Mouse (Mus musculus) brown adipose tissue, adult 24 weeks (tissue): Measurements from ENCODE around the gene Trf. TPM values are rescaled to one million over a fixed set of nuclear protein-coding genes. Genes with fewer than 3 reads are reported as not detected.

Experiments used
- polyA plus RNA-seq: library from polyadenylated mRNA; stranded (reverse); fragments of >200 nt; gene quantifications from 2 replicates; pipeline ENCODE4 v1.2.4, GENCODE M21; 2012; ENCODE audit not compliant: missing spikeins, insufficient read depth, insufficient read length

The Trf gene
- polyA plus RNA-seq, 1 experiment = 244 TPM

Other genes starting within 250 kb of the Trf start
- gene Slco2a1, start 241.7 kb downstream of the Trf start, polyA plus RNA-seq = 1.0 and 1.2 TPM in 2 replicates
- gene Rab6b, start 118.7 kb downstream of the Trf start, polyA plus RNA-seq = 26.8 and 33.8 TPM in 2 replicates
- 14.3 and 18.3 TPM in 2 replicates for gene Srprb, start 28.3 kb downstream of the Trf start, polyA plus RNA-seq
- 0.79 TPM in 1 of 2 replicates, not detected in the other for gene Gm20425, start 137 bp downstream of the Trf start, polyA plus RNA-seq
- gene 1300017J02Rik, start 74.6 kb upstream of the Trf start, polyA plus RNA-seq = not detected in 2 replicates
- 6.1 and 11.1 TPM in 2 replicates for gene Topbp1, start 74.8 kb upstream of the Trf start, polyA plus RNA-seq
- 64.4 and 77.2 TPM in 2 replicates for gene Cdv3, start 135.4 kb upstream of the Trf start, polyA plus RNA-seq
- gene Bfsp2, start 250.0 kb upstream of the Trf start, polyA plus RNA-seq = not detected in 2 replicates